Mouse (Mus musculus): ENCODE measurements around the gene Plekha7. TPM values are rescaled to one million over a fixed set of nuclear protein-coding genes. Genes with fewer than 3 reads are reported as not detected.

Gene Plekha7
- total RNA-seq, 4 experiments from 2014 or later = 4.2 to 9.8 (median 6.5) TPM

DNA sequence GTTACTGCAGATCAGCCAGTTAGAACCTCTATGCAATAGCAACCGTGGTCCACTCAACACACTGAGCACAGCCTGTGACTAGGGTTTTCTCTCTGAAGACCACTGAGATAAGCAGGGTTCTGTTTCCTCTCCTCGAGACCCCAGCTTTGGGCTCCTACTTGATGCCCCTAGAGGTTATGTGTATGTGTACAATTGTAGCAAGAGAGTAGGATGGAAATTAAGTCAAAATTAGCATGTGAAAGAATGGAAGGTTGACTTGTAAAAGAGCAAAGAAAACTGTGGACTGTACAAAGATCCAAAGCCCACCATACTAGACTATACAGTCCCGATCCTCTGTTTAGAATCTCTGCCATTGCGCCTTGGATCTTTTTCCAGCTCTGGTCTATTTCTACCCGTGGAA, 119.8 kb downstream of the Plekha7 start:
- no peak for DNase-seq (ENCODE audit: low spot score)

GRCm38 (mm10) chr7:116187521-116187920, 120.7 kb downstream of the Plekha7 start:
- no peak for DNase-seq (ENCODE audit: low spot score)

GRCm38 (mm10) chr7:116186847-116187246, 121.3 kb downstream of the Plekha7 start:
- no peak for DNase-seq (ENCODE audit: low spot score)

DNA sequence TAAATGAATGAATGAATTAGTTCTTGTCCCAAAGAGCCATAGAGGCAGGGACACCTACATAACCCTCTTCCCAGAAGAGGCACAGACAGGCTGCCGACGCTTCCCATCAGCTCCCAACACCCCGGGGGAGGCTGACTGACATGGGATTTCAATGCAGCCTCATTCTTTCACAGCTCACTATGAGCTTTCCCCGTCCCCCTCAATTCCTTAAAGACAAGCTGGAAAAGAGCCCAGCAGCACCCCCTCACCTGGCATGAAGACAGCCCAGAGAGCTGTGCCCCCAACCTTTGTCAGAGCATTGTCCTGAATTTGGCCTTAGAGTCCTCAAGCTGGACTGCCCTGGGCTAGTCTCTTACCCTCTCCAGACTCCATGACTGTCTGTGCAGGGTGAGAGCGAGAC, 122.0 kb downstream of the Plekha7 start:
- DNase-seq (ENCODE audit: low spot score) = no peak

GRCm38 (mm10) chr7:116184358-116185057, 123.7 kb downstream of the Plekha7 start:
- no peak for DNase-seq (ENCODE audit: low spot score)

- no peak for DNase-seq (ENCODE audit: low spot score)
Measured at GRCm38 (mm10) chr7:116182451-116182850, 125.7 kb downstream of the Plekha7 start.

DNA sequence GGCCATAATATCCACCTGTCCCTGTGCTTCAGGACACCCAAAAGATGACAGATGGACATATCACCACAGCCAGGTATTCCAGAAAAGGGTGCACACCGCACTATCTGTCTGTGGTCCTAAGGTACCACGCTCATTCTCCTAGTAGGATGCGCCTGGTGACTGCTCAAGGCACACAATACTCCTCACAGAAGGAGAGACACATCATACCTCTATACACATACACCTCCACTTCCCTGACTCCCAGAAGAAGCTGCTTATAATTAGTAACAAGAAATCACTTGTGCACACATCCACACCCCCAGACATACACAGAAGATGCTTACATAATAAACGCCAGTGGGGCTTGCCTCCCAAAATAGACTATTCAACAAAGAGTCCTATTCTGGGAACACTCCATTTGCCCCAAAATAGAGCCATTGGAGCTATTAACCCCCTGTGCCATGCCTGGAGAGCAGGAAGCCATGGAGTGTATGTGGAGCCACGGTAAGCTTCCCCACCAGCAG, 126.7 kb downstream of the Plekha7 start:
- DNase-seq (ENCODE audit: low spot score) = no peak

DNA sequence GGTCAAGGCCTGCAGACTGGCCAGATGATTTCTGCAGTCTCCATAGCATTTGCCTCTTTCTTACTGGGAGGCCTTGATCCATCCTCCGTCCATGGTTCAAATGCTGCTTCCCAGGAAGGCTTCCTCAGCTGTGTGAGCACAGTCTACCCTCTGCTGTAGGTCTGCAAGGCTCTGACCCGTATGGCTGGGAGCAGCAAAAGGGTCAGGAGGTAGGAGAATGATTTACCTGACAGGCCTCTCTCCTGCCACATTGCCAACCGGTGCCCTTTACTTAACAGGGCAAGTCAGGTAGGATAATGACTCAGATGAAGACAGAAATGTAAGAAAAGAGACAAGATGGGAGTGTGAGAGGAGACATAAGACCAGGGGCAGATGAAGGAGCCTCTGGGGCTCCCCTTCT, 129.3 kb downstream of the Plekha7 start:
- DNase-seq (ENCODE audit: low spot score) = no peak

DNA sequence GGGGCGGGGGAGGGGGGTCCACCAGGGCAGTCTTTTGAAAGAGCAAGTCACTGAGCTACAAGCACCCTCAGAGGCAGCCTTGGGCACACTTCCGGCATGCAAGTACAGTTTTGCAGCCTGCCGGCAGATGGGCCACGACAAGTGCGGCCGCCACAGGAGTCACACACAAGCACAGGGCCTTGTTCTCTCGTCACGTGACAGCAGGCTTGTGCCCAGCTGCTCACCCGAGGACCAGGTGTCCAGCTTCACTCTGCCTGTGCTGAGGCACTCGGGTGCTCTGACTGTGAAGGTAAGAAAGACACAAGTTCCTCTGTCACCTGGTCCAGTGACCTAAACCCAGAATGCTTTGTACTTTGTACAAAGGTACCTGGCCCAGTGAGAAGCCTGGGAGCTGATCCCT, 135.4 kb downstream of the Plekha7 start:
- DNase-seq (ENCODE audit: low spot score) = no peak

DNA sequence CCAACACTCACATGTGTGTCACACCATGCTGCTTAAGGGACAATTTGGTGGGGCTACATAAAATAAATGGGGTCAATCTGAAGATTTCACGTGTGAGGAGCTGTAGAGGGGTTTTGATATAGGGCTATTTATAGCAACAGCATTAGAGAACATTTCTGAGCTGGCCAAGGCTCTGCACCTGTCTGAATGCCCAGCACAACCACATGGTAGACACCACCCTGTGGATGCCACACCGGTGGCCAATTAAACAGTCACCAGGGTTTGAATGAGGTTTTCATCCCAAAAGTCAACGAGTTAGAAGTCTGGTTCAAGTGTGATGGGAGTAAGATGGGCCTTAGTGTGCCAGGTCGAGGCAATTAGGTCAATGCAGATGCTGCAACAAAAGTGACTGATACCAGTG, 138.8 kb downstream of the Plekha7 start:
- DNase-seq (ENCODE audit: low spot score) = no peak

- DNase-seq (ENCODE audit: low spot score) = no peak
Measured at GRCm38 (mm10) chr7:116168224-116168623, 140.0 kb downstream of the Plekha7 start.

- DNase-seq (ENCODE audit: low spot score) = no peak
Measured at GRCm38 (mm10) chr7:116164232-116164631, 143.9 kb downstream of the Plekha7 start.

- DNase-seq (ENCODE audit: low spot score) = peak; percentile 42
Measured at GRCm38 (mm10) chr7:116161544-116161943, 146.6 kb downstream of the Plekha7 start.

DNA sequence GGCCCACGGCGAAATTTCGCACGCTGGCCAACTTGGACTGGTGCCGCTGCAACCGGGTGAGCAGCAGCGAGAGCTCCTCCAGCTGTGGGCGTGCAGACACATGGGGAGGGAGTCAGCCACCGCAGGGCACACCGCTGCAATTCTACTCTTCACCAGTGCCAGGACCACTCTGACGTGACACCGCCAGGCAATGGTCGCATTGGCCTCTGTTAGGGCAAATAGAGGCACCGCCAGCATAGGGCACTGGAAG, 151.4 kb downstream of the Plekha7 start:
- no peak for DNase-seq (ENCODE audit: low spot score)

- DNase-seq (ENCODE audit: low spot score) = peak; percentile 16
Measured at GRCm38 (mm10) chr7:116156072-116156893, 151.9 kb downstream of the Plekha7 start.

DNA sequence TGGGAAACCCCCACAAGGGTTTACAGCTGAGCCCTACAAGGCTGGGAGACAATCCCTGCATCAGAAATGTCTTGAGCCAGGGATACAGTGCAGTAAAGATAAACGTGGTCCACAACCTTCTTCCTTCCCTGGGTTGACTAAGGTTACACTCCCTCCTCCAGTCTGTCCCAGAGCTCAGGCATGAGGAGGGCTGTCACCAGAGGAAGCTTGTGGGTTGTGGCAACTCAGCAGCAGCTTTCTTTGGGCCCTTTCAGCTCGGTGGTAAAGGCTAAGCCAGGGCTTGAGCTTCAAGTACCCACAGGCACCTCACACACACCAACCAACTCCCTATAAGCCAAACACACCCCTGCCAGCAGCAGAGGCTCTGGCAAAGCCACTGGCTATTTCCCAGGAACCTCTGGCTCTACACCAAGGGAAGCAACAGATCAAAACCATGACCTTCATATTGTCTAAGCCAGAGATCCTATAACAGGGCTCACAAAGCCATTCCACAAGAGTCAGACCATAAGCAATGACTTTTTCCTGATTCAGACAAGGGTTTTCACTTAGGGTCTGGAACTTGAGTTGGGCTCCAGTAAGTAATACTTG, 154.3 kb downstream of the Plekha7 start:
- DNase-seq (ENCODE audit: low spot score) = no peak

DNA sequence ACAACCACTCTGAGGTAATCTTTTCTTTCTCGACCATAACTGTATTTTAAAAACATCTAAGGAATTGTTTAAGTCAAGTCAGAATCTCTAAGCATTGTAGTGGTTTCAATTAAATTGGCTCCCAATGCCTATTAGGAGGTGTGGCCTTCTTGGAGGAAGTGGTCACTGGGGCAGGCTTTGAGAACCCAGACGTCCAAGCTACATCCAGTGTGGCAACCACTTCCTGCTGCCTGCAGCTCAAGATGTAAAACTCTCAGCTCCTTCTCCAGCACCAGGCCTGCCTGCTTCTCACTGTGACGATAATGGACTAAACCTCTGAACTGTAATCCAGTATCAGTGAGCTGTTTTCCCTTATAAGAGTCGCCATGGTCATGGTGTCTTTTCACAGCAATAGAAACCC, 158.6 kb downstream of the Plekha7 start:
- no peak for DNase-seq (ENCODE audit: low spot score)

GRCm38 (mm10) chr7:116147114-116147513, 161.1 kb downstream of the Plekha7 start:
- DNase-seq (ENCODE audit: low spot score) = no peak

- DNase-seq (ENCODE audit: low spot score) = no peak
Measured at GRCm38 (mm10) chr7:116145030-116145429, 163.1 kb downstream of the Plekha7 start.

DNA sequence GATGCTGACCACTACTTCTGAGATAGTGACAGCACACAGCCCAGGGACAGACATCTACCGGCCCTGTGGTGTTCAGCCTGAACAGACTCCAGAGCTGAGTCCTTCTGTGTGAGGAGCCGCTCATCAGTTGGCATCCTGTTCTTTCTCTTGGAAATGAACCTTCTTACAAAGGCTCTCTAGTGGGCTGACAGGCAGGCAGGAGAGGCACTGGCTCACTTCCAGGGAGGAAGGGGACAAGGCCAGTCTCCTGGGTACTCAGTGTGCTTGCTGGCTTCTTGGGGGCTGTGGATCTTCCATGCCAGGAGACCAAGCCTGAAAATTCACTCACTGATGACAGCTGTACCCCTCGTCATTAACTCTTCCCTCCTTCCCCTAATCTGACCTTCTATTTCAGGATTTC, 170.5 kb downstream of the Plekha7 start:
- DNase-seq (ENCODE audit: low spot score) = no peak

DNA sequence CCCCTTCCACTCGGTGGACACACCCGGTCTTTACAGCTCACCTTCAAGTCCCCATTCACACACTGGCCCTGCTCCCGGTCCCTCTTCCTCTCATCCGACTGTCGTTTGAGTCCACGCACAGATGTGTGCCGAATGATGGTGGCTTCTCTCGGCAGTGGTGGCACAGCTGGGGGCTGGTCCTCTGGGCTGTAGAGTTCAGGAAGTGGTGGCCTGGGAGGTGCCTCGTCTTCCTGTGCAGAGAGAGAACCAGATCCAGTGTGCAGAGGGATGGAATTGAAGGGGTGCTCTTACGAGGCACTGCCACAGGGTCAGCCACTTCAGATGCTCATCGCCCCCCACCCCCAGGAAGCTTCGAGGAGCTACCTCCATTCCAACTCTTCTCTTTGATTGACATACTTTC, 171.0 kb downstream of the Plekha7 start:
- no peak for DNase-seq (ENCODE audit: low spot score)

- DNase-seq (ENCODE audit: low spot score) = no peak
Measured at GRCm38 (mm10) chr7:116134413-116135292, 173.5 kb downstream of the Plekha7 start.

All from heart, adult 8-10 months (tissue).